ENCODE assay signal across 8 mouse cellular contexts in genomic region chr19:4810309-4810708, GRCm38 (mm10). TPM values are rescaled to one million over a fixed set of nuclear protein-coding genes. Genes with fewer than 3 reads are reported as not detected.
A peak's percentile ranks its signal among the peaks of the same experiment; 100 is the strongest.
DNase-seq lines count a peak whose midpoint lies in the region; ATAC-seq and TF ChIP-seq lines count a peak whose summit lies in the region.

No protein-coding gene starts in this region.

- no peak for TF ChIP-seq CTCF in liver, adult 2 months (IDR thresholded peaks at IDR 0.05; ENCODE audit: low read depth, low read length)

- H3K79me2 ChIP-seq in liver, adult 2 months (ENCODE audit: control insufficient read depth, insufficient read depth, low read length) = peaks cover 31% of the 10 kb centered on the region; the same call in 1 of the 2 replicates

- peak overlapping the region; percentile 75 for H3K4me2 ChIP-seq in intestine, embryonic 15.5 days (replicated peaks)
- peak overlapping the region; percentile 95 for H3K4me2 ChIP-seq in neural tube, embryonic 14.5 days (ENCODE audit: low read depth, low read length)

- no peaks in the 10 kb centered on the region for H3K36me3 ChIP-seq in liver, adult 2 months (ENCODE audit: control insufficient read depth, insufficient read depth, low read length)
- H3K36me3 ChIP-seq in embryonic facial prominence, embryonic 10.5 days (replicated peaks) = peaks cover 25% of the 10 kb centered on the region
- no peaks in the 10 kb centered on the region for H3K36me3 ChIP-seq in intestine, embryonic 15.5 days
- H3K36me3 ChIP-seq in neural tube, embryonic 14.5 days (ENCODE audit: control insufficient read depth, insufficient read depth, low read length) = no peaks in the 10 kb centered on the region

- no peak for DNase-seq in liver, adult 2 months (ENCODE audit: extremely low read depth, low read depth, low spot score)
- DNase-seq in liver = no peak
- DNase-seq in embryonic facial prominence, embryonic 10.5 days (ENCODE audit: low spot score) = no peak
- no peak for DNase-seq in yolk sac, embryonic 10.5 days (ENCODE audit: low spot score)
- no peak for DNase-seq in cerebellum, adult 11 months
- no peak for DNase-seq in urinary bladder, postnatal 25 days (ENCODE audit: low spot score)

- TF ChIP-seq POLR2A in liver, adult 2 months (IDR thresholded peaks at IDR 0.05; ENCODE audit: extremely low read depth, insufficient read depth, low read length) = no peak

- no peaks in the 10 kb centered on the region for H3K27me3 ChIP-seq in liver, adult 2 months (ENCODE audit: control insufficient read depth, insufficient read depth, low read length)
- no peaks in the 10 kb centered on the region for H3K27me3 ChIP-seq in embryonic facial prominence, embryonic 10.5 days (replicated peaks; ENCODE audit: low read depth, poor library complexity, severe bottlenecking)
- no peaks in the 10 kb centered on the region for H3K27me3 ChIP-seq in intestine, embryonic 15.5 days (replicated peaks)
- H3K27me3 ChIP-seq in neural tube, embryonic 14.5 days (ENCODE audit: control insufficient read depth, insufficient read depth, low read length) = no peaks in the 10 kb centered on the region

- H3K9me3 ChIP-seq in embryonic facial prominence, embryonic 10.5 days = no peaks in the 10 kb centered on the region
- H3K9me3 ChIP-seq in intestine, embryonic 15.5 days = no peaks in the 10 kb centered on the region
- H3K9me3 ChIP-seq in neural tube, embryonic 14.5 days (ENCODE audit: control insufficient read depth, low read length) = no peaks in the 10 kb centered on the region

- ATAC-seq in intestine, embryonic 15.5 days = no peak
- ATAC-seq in neural tube, embryonic 14.5 days (ENCODE audit: low read depth) = no peak

- under 1% methylated on average over 14 of the region's 14 CpGs for WGBS in liver, adult 2 months
- under 1% methylated on average over 14 of the region's 14 CpGs for WGBS in embryonic facial prominence, embryonic 10.5 days
- WGBS in intestine, embryonic 15.5 days = 0% methylated on average over 14 of the region's 14 CpGs
- under 1% methylated on average over 14 of the region's 14 CpGs for WGBS in neural tube, embryonic 14.5 days

- peak overlapping the region; percentile 65 for H3K4me3 ChIP-seq in liver, adult 2 months (ENCODE audit: insufficient read depth, low read depth, low read length)
- peak overlapping the region; percentile 88 for H3K4me3 ChIP-seq in embryonic facial prominence, embryonic 10.5 days
- peak overlapping the region; percentile 78 for H3K4me3 ChIP-seq in intestine, embryonic 15.5 days (replicated peaks)
- peak overlapping the region; percentile 68 for H3K4me3 ChIP-seq in neural tube, embryonic 14.5 days (ENCODE audit: low read depth, low read length)

- H3K9ac ChIP-seq in liver, adult 2 months (ENCODE audit: low read depth, low read length) = peak overlapping the region; percentile 81
- H3K9ac ChIP-seq in intestine, embryonic 15.5 days = peak overlapping the region; percentile 68
- H3K9ac ChIP-seq in neural tube, embryonic 14.5 days (replicated peaks; ENCODE audit: low read depth, low read length) = peak overlapping the region; percentile 69

- peak overlapping the region; percentile 84 for H3K27ac ChIP-seq in liver, adult 2 months (replicated peaks; ENCODE audit: insufficient read depth, low read depth, low read length)
- H3K27ac ChIP-seq in embryonic facial prominence, embryonic 10.5 days (replicated peaks) = peak overlapping the region; percentile 90
- peak overlapping the region; percentile 94; the same call in 1 of the 2 replicates for H3K27ac ChIP-seq in intestine, embryonic 15.5 days
- no peak overlapping the region; the same call in 1 of the 2 replicates for H3K27ac ChIP-seq in neural tube, embryonic 14.5 days (ENCODE audit: low read depth, low read length)

- peaks cover 17% of the 10 kb centered on the region for H3K4me1 ChIP-seq in liver, adult 2 months (ENCODE audit: control insufficient read depth, insufficient read depth, low read length)
- H3K4me1 ChIP-seq in embryonic facial prominence, embryonic 10.5 days = peaks cover 31% of the 10 kb centered on the region
- peaks cover 7% of the 10 kb centered on the region for H3K4me1 ChIP-seq in intestine, embryonic 15.5 days (replicated peaks)
- H3K4me1 ChIP-seq in neural tube, embryonic 14.5 days (ENCODE audit: control insufficient read depth, insufficient read depth, low read length) = peaks cover 12% of the 10 kb centered on the region

RNA-seq across cellular contexts. Expression of gene Gm21992, which starts 1.1 kb away (rescaled TPM):
- 4.8 and 9.9 TPM in 2 replicates for total RNA-seq in liver, adult 2 months (2014; rRNA removed)
- 22.3 and 23.6 TPM in 2 replicates for polyA plus RNA-seq in liver, adult 2 months (2012; rRNA removed)
- polyA plus RNA-seq in embryonic facial prominence, embryonic 10.5 days (2016; fragmentation: Nextera tagmentation; extraction: Ambion mirVana) = 38.8 and 41.8 TPM in 2 replicates
- polyA plus RNA-seq in intestine, embryonic 15.5 days (2015; fragmentation: Nextera tagmentation; extraction: Ambion mirVana) = 32.4 and 35.3 TPM in 2 replicates
- 13.4 and 21.0 TPM in 2 replicates for polyA plus RNA-seq in neural tube, embryonic 14.5 days (2014; fragmentation: Nextera tagmentation; extraction: Ambion mirVana)

RNA-seq across cellular contexts. Expression of gene Rbm14, which starts 1.1 kb away (rescaled TPM):
- 9.0 and 12.6 TPM in 2 replicates for total RNA-seq in liver, adult 2 months (2014; rRNA removed)
- polyA plus RNA-seq in liver, adult 2 months (2012; rRNA removed) = 18.4 and 26.1 TPM in 2 replicates
- polyA plus RNA-seq in embryonic facial prominence, embryonic 10.5 days (2016; fragmentation: Nextera tagmentation; extraction: Ambion mirVana) = 134 and 140 TPM in 2 replicates
- 73.6 and 80.0 TPM in 2 replicates for polyA plus RNA-seq in intestine, embryonic 15.5 days (2015; fragmentation: Nextera tagmentation; extraction: Ambion mirVana)
- 54.6 and 61.1 TPM in 2 replicates for polyA plus RNA-seq in neural tube, embryonic 14.5 days (2014; fragmentation: Nextera tagmentation; extraction: Ambion mirVana)

RNA-seq across cellular contexts. Expression of gene Rbm4, which starts 16.6 kb away (rescaled TPM):
- 58.4 and 67.7 TPM in 2 replicates for total RNA-seq in liver, adult 2 months (2014; rRNA removed)
- 25.7 and 32.8 TPM in 2 replicates for polyA plus RNA-seq in liver, adult 2 months (2012; rRNA removed)
- 92.1 and 99.5 TPM in 2 replicates for polyA plus RNA-seq in embryonic facial prominence, embryonic 10.5 days (2016; fragmentation: Nextera tagmentation; extraction: Ambion mirVana)
- polyA plus RNA-seq in intestine, embryonic 15.5 days (2015; fragmentation: Nextera tagmentation; extraction: Ambion mirVana) = 43.8 and 51.0 TPM in 2 replicates
- 81.1 and 95.9 TPM in 2 replicates for polyA plus RNA-seq in neural tube, embryonic 14.5 days (2014; fragmentation: Nextera tagmentation; extraction: Ambion mirVana)

RNA-seq across cellular contexts. Expression of gene Ccs, which starts 28.8 kb away (rescaled TPM):
- total RNA-seq in liver, adult 2 months (2014; rRNA removed) = 146 and 174 TPM in 2 replicates
- 245 and 254 TPM in 2 replicates for polyA plus RNA-seq in liver, adult 2 months (2012; rRNA removed)
- polyA plus RNA-seq in embryonic facial prominence, embryonic 10.5 days (2016; fragmentation: Nextera tagmentation; extraction: Ambion mirVana) = 52.1 and 52.8 TPM in 2 replicates
- polyA plus RNA-seq in intestine, embryonic 15.5 days (2015; fragmentation: Nextera tagmentation; extraction: Ambion mirVana) = 51.3 and 56.7 TPM in 2 replicates
- 36.4 and 38.1 TPM in 2 replicates for polyA plus RNA-seq in neural tube, embryonic 14.5 days (2014; fragmentation: Nextera tagmentation; extraction: Ambion mirVana)

RNA-seq across cellular contexts. Expression of gene Ccdc87, which starts 28.9 kb away (rescaled TPM):
- total RNA-seq in liver, adult 2 months (2014; rRNA removed) = not detected in 2 replicates
- polyA plus RNA-seq in liver, adult 2 months (2012; rRNA removed) = not detected in 2 replicates
- 0.06 and 0.11 TPM in 2 replicates for polyA plus RNA-seq in embryonic facial prominence, embryonic 10.5 days (2016; fragmentation: Nextera tagmentation; extraction: Ambion mirVana)
- not detected in 2 replicates for polyA plus RNA-seq in intestine, embryonic 15.5 days (2015; fragmentation: Nextera tagmentation; extraction: Ambion mirVana)
- 0.48 and 0.58 TPM in 2 replicates for polyA plus RNA-seq in neural tube, embryonic 14.5 days (2014; fragmentation: Nextera tagmentation; extraction: Ambion mirVana)
